Mouse (Mus musculus) MEL (cell line): ENCODE measurements around the gene Bcl10. TPM values are rescaled to one million over a fixed set of nuclear protein-coding genes. Genes with fewer than 3 reads are reported as not detected.

Experiments used
- DNase-seq: peaks from one replicate; pipeline ENCODE4 v3.0.0; 2011; ENCODE audit warnings: low read depth, low spot score
- H3K27ac ChIP-seq: 2 replicates; pipeline ENCODE4 v1.5.1; 2012; ENCODE audit warnings: low read depth, mild to moderate bottlenecking, control low read depth, low read length, moderate library complexity; ENCODE audit not compliant: control insufficient read depth
- H3K27me3 ChIP-seq, 2 experiments: fragments of 150-350 bp in 1 of 2; sonication (generic) in 1 of 2; 2 replicates each; pipeline ENCODE4 v1.6.1; 2012; ENCODE audit warnings: low read length in 2 of 2, mild to moderate bottlenecking in 2 of 2, improper control_type of control experiment in 1 of 2, moderate library complexity in 1 of 2; ENCODE audit not compliant: insufficient read depth in 2 of 2, control insufficient read depth in 1 of 2
- H3K36me3 ChIP-seq, 2 experiments: 2 replicates each; pipeline ENCODE4 v1.6.1; 2012 to 2014; ENCODE audit warnings: low read length in 2 of 2, improper control_type of control experiment in 1 of 2, inconsistent platforms in 1 of 2, mild to moderate bottlenecking in 1 of 2; ENCODE audit not compliant: insufficient read depth in 2 of 2, control insufficient read depth in 1 of 2
- H3K4me1 ChIP-seq, 2 experiments: fragments of 150-350 bp in 1 of 2; sonication (generic) in 1 of 2; 2 replicates each; pipeline ENCODE4 v1.6.1; 2012; ENCODE audit warnings: low read length in 2 of 2, improper control_type of control experiment in 1 of 2, mild to moderate bottlenecking in 1 of 2; ENCODE audit not compliant: insufficient read depth in 2 of 2, control insufficient read depth in 1 of 2
- H3K4me3 ChIP-seq, 2 experiments: fragments of 150-350 bp in 1 of 2; sonication (generic) in 1 of 2; 2 replicates each; pipeline ENCODE4 v1.5.1; 2012; ENCODE audit warnings: low read depth in 2 of 2, low read length in 2 of 2, mild to moderate bottlenecking in 2 of 2, moderate library complexity in 2 of 2, control low read depth in 1 of 2, improper control_type of control experiment in 1 of 2; ENCODE audit not compliant: control insufficient read depth in 1 of 2, insufficient read depth in 1 of 2
- H3K79me2 ChIP-seq: 2 replicates; pipeline ENCODE4 v1.6.1; 2012; ENCODE audit warnings: mild to moderate bottlenecking, low read length, moderate library complexity; ENCODE audit not compliant: control insufficient read depth, poor library complexity, insufficient read depth
- H3K9ac ChIP-seq: 2 replicates; pipeline ENCODE4 v1.6.1; 2012; ENCODE audit warnings: low read depth, mild to moderate bottlenecking, control low read depth, low read length, moderate library complexity; ENCODE audit not compliant: control insufficient read depth, poor library complexity, severe bottlenecking
- H3K9me3 ChIP-seq: fragments of 150-350 bp; sonication (generic); replicated peaks from 2 replicates; pipeline ENCODE4 v1.6.1; 2012; ENCODE audit warnings: mild to moderate bottlenecking, low read length, improper control_type of control experiment, moderate library complexity; ENCODE audit not compliant: insufficient read depth
- CHD1 ChIP-seq: IDR thresholded peaks from 2 replicates; pipeline ENCODE4 v1.6.1; 2012; ENCODE audit warnings: low read depth, mild to moderate bottlenecking, inconsistent platforms, low read length, improper control_type of control experiment
- CTCF ChIP-seq, 3 experiments: IDR thresholded peaks in 2 of 3; conservative IDR thresholded peaks in 1 of 3; 2 replicates each; pipeline ENCODE4 v1.5.1; 2011 to 2012; ENCODE audit warnings: low read length in 3 of 3, low read depth in 2 of 3, mild to moderate bottlenecking in 2 of 3, improper control_type of control experiment in 1 of 3, inconsistent platforms in 1 of 3, mixed read lengths in 1 of 3, moderate library complexity in 1 of 3; ENCODE audit not compliant: control insufficient read depth in 1 of 3, insufficient read depth in 1 of 3, poor library complexity in 1 of 3, severe bottlenecking in 1 of 3
- E2F4 ChIP-seq: IDR thresholded peaks from 2 replicates; pipeline ENCODE4 v1.6.1; 2011; ENCODE audit warnings: low read depth, low read length, improper control_type of control experiment, borderline replicate concordance
- ELF1 ChIP-seq: IDR thresholded peaks from 2 replicates; pipeline ENCODE4 v1.6.1; 2014; ENCODE audit warnings: low read depth, mild to moderate bottlenecking, inconsistent platforms, low read length, improper control_type of control experiment, moderate library complexity
- EP300 ChIP-seq, 2 experiments: IDR thresholded peaks; 2 replicates each; pipeline ENCODE4 v1.6.1; 2011; ENCODE audit warnings: improper control_type of control experiment in 2 of 2, low read length in 2 of 2, low read depth in 1 of 2, mild to moderate bottlenecking in 1 of 2
- ETS1 ChIP-seq: IDR thresholded peaks from 2 replicates; pipeline ENCODE4 v1.6.1; 2012; ENCODE audit warnings: low read depth, mild to moderate bottlenecking, inconsistent platforms, low read length, improper control_type of control experiment, moderate library complexity
- GABPA ChIP-seq: IDR thresholded peaks from 2 replicates; pipeline ENCODE4 v1.6.1; 2012; ENCODE audit warnings: low read depth, mild to moderate bottlenecking, inconsistent platforms, low read length, improper control_type of control experiment, moderate library complexity
- GATA1 ChIP-seq: IDR thresholded peaks from 2 replicates; pipeline ENCODE4 v1.6.1; 2011; ENCODE audit warnings: low read depth, low read length, improper control_type of control experiment
- HCFC1 ChIP-seq: IDR thresholded peaks from 2 replicates; pipeline ENCODE4 v1.6.1; 2012; ENCODE audit warnings: low read depth, mild to moderate bottlenecking, inconsistent platforms, low read length, improper control_type of control experiment, moderate library complexity
- JUND ChIP-seq: IDR thresholded peaks from 2 replicates; pipeline ENCODE4 v1.6.1; 2011; ENCODE audit warnings: low read depth, mild to moderate bottlenecking, improper control_type of control experiment, low read length
- KAT2A ChIP-seq: conservative IDR thresholded peaks from 2 replicates; pipeline ENCODE4 v1.6.1; 2012; ENCODE audit warnings: low read depth, low read length, improper control_type of control experiment, inconsistent platforms
- MAFK ChIP-seq: IDR thresholded peaks from 2 replicates; pipeline ENCODE4 v1.6.1; 2011; ENCODE audit warnings: low read depth, mild to moderate bottlenecking, low read length, improper control_type of control experiment, borderline replicate concordance
- MAZ ChIP-seq: IDR thresholded peaks from 2 replicates; pipeline ENCODE4 v1.6.1; 2012; ENCODE audit warnings: low read depth, mild to moderate bottlenecking, inconsistent platforms, low read length, improper control_type of control experiment
- MEF2A ChIP-seq: IDR thresholded peaks from 2 replicates; pipeline ENCODE4 v1.6.1; 2014; ENCODE audit warnings: low read depth, mild to moderate bottlenecking, inconsistent platforms, low read length, improper control_type of control experiment; ENCODE audit not compliant: poor library complexity, insufficient replicate concordance, severe bottlenecking; ENCODE audit errors: extremely low read depth
- MXI1 ChIP-seq: IDR thresholded peaks from 2 replicates; pipeline ENCODE4 v1.6.1; 2011; ENCODE audit warnings: mild to moderate bottlenecking, low read depth, low read length, improper control_type of control experiment
- MYB ChIP-seq: IDR thresholded peaks from 2 replicates; pipeline ENCODE4 v1.6.1; 2011; ENCODE audit warnings: mild to moderate bottlenecking, low read depth, low read length, improper control_type of control experiment
- MYC ChIP-seq: IDR thresholded peaks from 2 replicates; pipeline ENCODE4 v1.6.1; 2011; ENCODE audit warnings: low read depth, mild to moderate bottlenecking, low read length, improper control_type of control experiment, moderate library complexity
- NELFE ChIP-seq: IDR thresholded peaks from 2 replicates; pipeline ENCODE4 v1.6.1; 2011; ENCODE audit warnings: low read depth, low read length, improper control_type of control experiment
- NRF1 ChIP-seq: IDR thresholded peaks from 2 replicates; pipeline ENCODE4 v1.6.1; 2014; ENCODE audit warnings: low read depth, mild to moderate bottlenecking, inconsistent platforms, low read length, improper control_type of control experiment, moderate library complexity; ENCODE audit not compliant: poor library complexity, insufficient read depth, severe bottlenecking
- POLR2A ChIP-seq, 2 experiments: IDR thresholded peaks; 2 replicates each; pipeline ENCODE4 v1.6.1; 2011 to 2012; ENCODE audit warnings: low read length in 2 of 2, mild to moderate bottlenecking in 2 of 2, control low read depth in 1 of 2, improper control_type of control experiment in 1 of 2, low read depth in 1 of 2, moderate library complexity in 1 of 2; ENCODE audit not compliant: control insufficient read depth in 1 of 2, insufficient read depth in 1 of 2, poor library complexity in 1 of 2
- POLR2AphosphoS2 ChIP-seq: IDR thresholded peaks from 2 replicates; pipeline ENCODE4 v1.6.1; 2011; ENCODE audit warnings: low read length, improper control_type of control experiment
- POLR2AphosphoS5 ChIP-seq: IDR thresholded peaks from 2 replicates; pipeline ENCODE4 v1.6.1; 2012; ENCODE audit warnings: low read depth, borderline replicate concordance, mild to moderate bottlenecking, inconsistent platforms, low read length, moderate library complexity, mixed read lengths
- RAD21 ChIP-seq: IDR thresholded peaks from 2 replicates; pipeline ENCODE4 v1.6.1; 2011; ENCODE audit warnings: mild to moderate bottlenecking, low read depth, low read length, improper control_type of control experiment
- RCOR1 ChIP-seq: IDR thresholded peaks from 2 replicates; pipeline ENCODE4 v1.6.1; 2012; ENCODE audit warnings: low read depth, mild to moderate bottlenecking, inconsistent platforms, low read length, improper control_type of control experiment
- SMC3 ChIP-seq: IDR thresholded peaks from 2 replicates; pipeline ENCODE4 v1.6.1; 2011; ENCODE audit warnings: low read depth, low read length, improper control_type of control experiment
- TAL1 ChIP-seq: IDR thresholded peaks from 2 replicates; pipeline ENCODE4 v1.6.1; 2012; ENCODE audit warnings: mild to moderate bottlenecking, inconsistent platforms, low read length, moderate library complexity, mixed read lengths
- TBP ChIP-seq: IDR thresholded peaks from 2 replicates; pipeline ENCODE4 v1.8.0; 2011; ENCODE audit warnings: low read depth, low read length, improper control_type of control experiment
- TCF12 ChIP-seq: IDR thresholded peaks from 2 replicates; pipeline ENCODE4 v1.6.1; 2014; ENCODE audit warnings: low read depth, mild to moderate bottlenecking, inconsistent platforms, low read length, improper control_type of control experiment, moderate library complexity
- UBTF ChIP-seq: IDR thresholded peaks from 2 replicates; pipeline ENCODE4 v1.6.1; 2012; ENCODE audit warnings: low read depth, mild to moderate bottlenecking, inconsistent platforms, low read length, improper control_type of control experiment, moderate library complexity, borderline replicate concordance; ENCODE audit not compliant: insufficient read depth
- USF1 ChIP-seq: IDR thresholded peaks from 2 replicates; pipeline ENCODE4 v1.6.1; 2014; ENCODE audit warnings: low read depth, mild to moderate bottlenecking, inconsistent platforms, low read length, improper control_type of control experiment, moderate library complexity
- ZC3H11A ChIP-seq: IDR thresholded peaks from 2 replicates; pipeline ENCODE4 v1.6.1; 2012; ENCODE audit warnings: low read depth, mild to moderate bottlenecking, inconsistent platforms, low read length, improper control_type of control experiment
- ZKSCAN1 ChIP-seq: IDR thresholded peaks from 2 replicates; pipeline ENCODE4 v1.6.1; 2012; ENCODE audit warnings: low read depth, mild to moderate bottlenecking, inconsistent platforms, low read length, improper control_type of control experiment, moderate library complexity
- ZNF384 ChIP-seq: IDR thresholded peaks from 2 replicates; pipeline ENCODE4 v1.6.1; 2012; ENCODE audit warnings: low read depth, mild to moderate bottlenecking, inconsistent platforms, low read length, improper control_type of control experiment
- polyA plus RNA-seq, 2 experiments: library from polyadenylated mRNA; stranded (reverse) in 1 of 2; unstranded in 1 of 2; fragments of >175 nt in 1 of 2; fragments of >200 nt in 1 of 2; gene quantifications; 2 replicates each; pipeline versions ENCODE4 v1.2.1 to v1.2.4; 2012; ENCODE audit warnings: low replicate concordance in 2 of 2, low read depth in 1 of 2; ENCODE audit not compliant: insufficient read length in 2 of 2, insufficient read depth in 1 of 2, missing spikeins in 1 of 2
- total RNA-seq: library from RNA; depleted of rRNA; stranded (reverse); fragments of 300-350 nt; gene quantifications from 2 replicates; pipeline ENCODE4 v1.2.3, GENCODE M21; 2012

The Bcl10 gene
- total and polyA plus RNA-seq, 3 experiments = 25.0 to 30.4 TPM; not detected in 1

GRCm38 (mm10) chr3:145939971-145940370, 17.4 kb downstream of the Bcl10 start:
- H3K4me1 ChIP-seq = peaks cover 3 to 23% of the 10 kb centered on the region in 2 experiments
- H3K9ac ChIP-seq = no peak overlapping the region
- no peak for DNase-seq

DNA sequence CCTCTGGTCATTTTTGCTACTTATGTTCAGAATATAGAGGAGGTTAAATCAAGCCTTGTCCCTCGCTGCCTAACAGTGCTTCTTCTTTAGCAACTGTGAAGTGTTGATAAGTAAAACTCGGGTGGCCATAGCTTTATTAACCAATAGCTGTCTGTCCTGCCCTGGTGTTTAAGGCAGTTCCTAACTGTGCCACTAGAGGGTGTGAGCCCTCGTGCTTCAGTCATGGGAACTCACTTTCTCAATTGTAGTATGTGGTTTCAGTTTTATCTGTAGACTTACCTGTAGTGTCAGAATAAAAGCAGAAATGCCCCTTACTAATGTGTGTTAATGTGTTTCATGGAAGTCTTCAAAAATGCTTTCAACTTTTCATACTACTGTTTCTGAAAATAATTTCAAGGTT, 19.4 kb downstream of the Bcl10 start:
- H3K27me3 ChIP-seq = no peaks in the 10 kb centered on the region
- DNase-seq = peak; percentile 87
- no peak overlapping the region; the same call in 1 of the 2 replicates for H3K27ac ChIP-seq
- H3K4me1 ChIP-seq = peaks cover 3 to 36% of the 10 kb centered on the region in 2 experiments
- no peak overlapping the region for H3K9ac ChIP-seq
- no peak overlapping the region for H3K4me3 ChIP-seq
- H3K9me3 ChIP-seq = no peaks in the 10 kb centered on the region
- H3K36me3 ChIP-seq = peaks cover 4 to 48% of the 10 kb centered on the region in 2 experiments; a peak in 3 of 4 replicates
- peaks cover 23% of the 10 kb centered on the region for H3K79me2 ChIP-seq
- TF ChIP-seq MAZ (no peak), RAD21 (peak; percentile 76), MAFK (no peak), TBP (no peak), TAL1 (peak; percentile 23; the same call in 1 of the 2 replicates), CTCF (IDR thresholded peaks at IDR 0.05 in 2 of 3, conservative IDR thresholded peaks at IDR 0.05 in 1 of 3; ENCODE audit: control insufficient read depth in 1 of 3, insufficient read depth in 1 of 3, low read depth in 2 of 3, low read length in 3 of 3, poor library complexity in 1 of 3, severe bottlenecking in 1 of 3) (peak; percentile 67 to 96 (median 85)), MYC (peak; percentile 79; the same call in 1 of the 2 replicates), TCF12 (peak; percentile 36; the same call in 1 of the 2 replicates), UBTF (no peak), POLR2A (IDR thresholded peaks at IDR 0.05; ENCODE audit: control insufficient read depth in 1 of 2, insufficient read depth in 1 of 2, low read depth in 1 of 2, low read length in 2 of 2, poor library complexity in 1 of 2) (no peak), NELFE (no peak), JUND (no peak), MXI1 (peak; percentile 56; the same call in 1 of the 2 replicates), ZNF384 (no peak), CHD1 (no peak), KAT2A (no peak), ZKSCAN1 (no peak), GABPA (no peak), POLR2AphosphoS2 (no peak), POLR2AphosphoS5 (no peak), EP300 (IDR thresholded peaks at IDR 0.05; ENCODE audit: low read depth in 1 of 2, low read length in 2 of 2) (peak in 1 of 2 experiments; percentile 44; a peak in 2 of 4 replicates), E2F4 (no peak), ETS1 (no peak), RCOR1 (no peak), ZC3H11A (peak; percentile 52), GATA1 (peak; percentile 53), USF1 (no peak)

More at GRCm38 (mm10) chr3:145939971-145940370, 17.4 kb downstream of the Bcl10 start:
- Histone ChIP-seq H3K4me3 (peak overlapping the region in 1 of 2 experiments; percentile 99; a peak in 2 of 4 replicates), H3K27me3 (no peaks in the 10 kb centered on the region), H3K36me3 (peaks cover 2 to 39% of the 10 kb centered on the region in 2 experiments; a peak in 2 of 4 replicates), H3K9me3 (no peaks in the 10 kb centered on the region), H3K27ac (no peak overlapping the region), H3K79me2 (peaks cover 23% of the 10 kb centered on the region)
- TF ChIP-seq ZNF384 = no peak
- no peak for TF ChIP-seq MYB
- no peak for TF ChIP-seq RCOR1
- no peak for TF ChIP-seq NRF1
- no peak for TF ChIP-seq MEF2A
- TF ChIP-seq E2F4 = no peak
- no peak for TF ChIP-seq POLR2AphosphoS2
- TF ChIP-seq ZKSCAN1 = no peak
- TF ChIP-seq UBTF = no peak
- TF ChIP-seq GATA1 = no peak
- TF ChIP-seq SMC3 = no peak
- TF ChIP-seq HCFC1 = no peak
- TF ChIP-seq ELF1 = no peak
- TF ChIP-seq USF1 = no peak
- no peak for TF ChIP-seq NELFE
- no peak for TF ChIP-seq TAL1
